Mouse (Mus musculus) stomach, embryonic 16.5 days (tissue): ENCODE data around the gene Hsd3b6. TPM values are rescaled to one million over a fixed set of nuclear protein-coding genes. Genes with fewer than 3 reads are reported as not detected.

Experiments used
- ATAC-seq: fragments of 200-750 bp; cut with Nextera tagmentation; 2 replicates; pipeline ENCODE4 v1.8.0; 2017; ENCODE audit warnings: moderate number of reproducible peaks, moderate TSS enrichment; ENCODE audit not compliant: insufficient read depth, low FRiP score
- H3K27ac ChIP-seq: fragments of 300-500 bp; sonication (generic); 2 replicates; pipeline ENCODE4 v1.5.1; 2014; ENCODE audit warnings: low read length
- H3K27me3 ChIP-seq: fragments of 300-500 bp; sonication (generic); 2 replicates; pipeline ENCODE4 v1.6.1; 2014; ENCODE audit warnings: low read length, control low read depth, mixed read lengths; ENCODE audit not compliant: control insufficient read depth, insufficient read depth
- H3K36me3 ChIP-seq: fragments of 300-500 bp; sonication (generic); 2 replicates; pipeline ENCODE4 v1.6.1; 2014; ENCODE audit warnings: low read length; ENCODE audit not compliant: control insufficient read depth, insufficient read depth
- H3K4me1 ChIP-seq: fragments of 300-500 bp; sonication (generic); 2 replicates; pipeline ENCODE4 v1.6.1; 2014; ENCODE audit warnings: low read length, control low read depth, mixed read lengths; ENCODE audit not compliant: control insufficient read depth, insufficient read depth
- H3K4me2 ChIP-seq: fragments of 300-500 bp; sonication (generic); 2 replicates; pipeline ENCODE4 v1.6.1; 2014; ENCODE audit warnings: low read depth, low read length, mixed read lengths
- H3K4me3 ChIP-seq: fragments of 300-500 bp; sonication (generic); replicated peaks from 2 replicates; pipeline ENCODE4 v1.5.1; 2014; ENCODE audit warnings: mild to moderate bottlenecking, low read length
- H3K9ac ChIP-seq: fragments of 300-500 bp; sonication (generic); 2 replicates; pipeline ENCODE4 v1.6.1; 2014; ENCODE audit warnings: low read length
- H3K9me3 ChIP-seq: fragments of 300-500 bp; sonication (generic); replicated peaks from 2 replicates; pipeline ENCODE4 v1.6.1; 2016; ENCODE audit warnings: low read length, control low read depth; ENCODE audit not compliant: control insufficient read depth
- WGBS: fragments of 180-500 bp; shearing (Covaris S2); extraction: QIAGEN DNeasy Blood & Tissue Kit; methylation state at CpG from one replicate; pipeline ENCODE4 v1.1.7; 2014; 5-methylcytosine and 5-hydroxymethylcytosine counted together
- polyA plus RNA-seq: library from polyadenylated mRNA; unstranded; fragments of >200 nt; fragmentation: Nextera tagmentation; extraction: Ambion mirVana; gene quantifications from 2 replicates; pipeline ENCODE4 v1.2.1, GENCODE M21; 2015

Hsd3b6 gene
- polyA plus RNA-seq = 0.12 and 1.0 TPM in 2 replicates

GRCm38 (mm10) chr3:98814101-98814670 lies at the start of gene Hsd3b6:
TSS of gene Hsd3b6 (minus strand) at chr3:98814443.
- Histone ChIP-seq H3K9me3 (no peaks in the 10 kb centered on the region), H3K27ac (no peak within 1 kb of the TSS), H3K4me1 (no peaks in the 10 kb centered on the region), H3K4me2 (no peak within 1 kb of the TSS), H3K4me3 (no peak within 1 kb of the TSS), H3K27me3 (no peaks in the 10 kb centered on the region), H3K9ac (no peak within 1 kb of the TSS), H3K36me3 (no peaks in the 10 kb centered on the region)
- ATAC-seq = no peak
- 65% methylated on average over 6 of the region's 6 CpGs for WGBS

- H3K9me3 ChIP-seq = no peaks in the 10 kb centered on the region
- 97% methylated on average over 1 of the region's 1 CpGs for WGBS
- H3K27me3 ChIP-seq = no peaks in the 10 kb centered on the region
- H3K4me1 ChIP-seq = no peaks in the 10 kb centered on the region
- H3K9ac ChIP-seq = no peak overlapping the region
- H3K27ac ChIP-seq = no peak overlapping the region
- ATAC-seq = no peak
- no peak overlapping the region for H3K4me3 ChIP-seq
- no peaks in the 10 kb centered on the region for H3K36me3 ChIP-seq
- H3K4me2 ChIP-seq = no peak overlapping the region
Observed at GRCm38 (mm10) chr3:98862800-98863199, 48.6 kb upstream of the Hsd3b6 start.

GRCm38 (mm10) chr3:98859576-98859975 lies 45.3 kb upstream of the Hsd3b6 start, which contains the start of gene Hsd3b1:
TSS of gene Hsd3b1 (minus strand) at chr3:98859794.
- WGBS = 78% methylated on average over 3 of the region's 3 CpGs
- H3K4me3 ChIP-seq = no peak within 1 kb of the TSS

GRCm38 (mm10) chr3:98858051-98858450 lies 43.8 kb upstream of the Hsd3b6 start:
- ATAC-seq = no peak
- WGBS = 53% methylated on average over 2 of the region's 2 CpGs

More at GRCm38 (mm10) chr3:98859576-98859975, 45.3 kb upstream of the Hsd3b6 start, which contains the start of gene Hsd3b1:
- no peaks in the 10 kb centered on the region for H3K9me3 ChIP-seq
- no peaks in the 10 kb centered on the region for H3K4me1 ChIP-seq
- no peak within 1 kb of the TSS for H3K4me2 ChIP-seq
- no peak within 1 kb of the TSS for H3K9ac ChIP-seq
- H3K36me3 ChIP-seq = no peaks in the 10 kb centered on the region
- no peak within 1 kb of the TSS for H3K27ac ChIP-seq
- H3K27me3 ChIP-seq = no peaks in the 10 kb centered on the region
- no peak for ATAC-seq

GRCm38 (mm10) chr3:98856892-98857291 lies 42.6 kb upstream of the Hsd3b6 start:
- H3K27ac ChIP-seq = no peak overlapping the region
- no peaks in the 10 kb centered on the region for H3K9me3 ChIP-seq
- no peaks in the 10 kb centered on the region for H3K4me1 ChIP-seq
- no peaks in the 10 kb centered on the region for H3K36me3 ChIP-seq
- no peak for ATAC-seq
- no peak overlapping the region for H3K4me2 ChIP-seq
- no peak overlapping the region for H3K4me3 ChIP-seq
- no peaks in the 10 kb centered on the region for H3K27me3 ChIP-seq
- 29% methylated on average over 1 of the region's 1 CpGs for WGBS
- no peak overlapping the region for H3K9ac ChIP-seq

More at GRCm38 (mm10) chr3:98858051-98858450, 43.8 kb upstream of the Hsd3b6 start:
- H3K4me2 ChIP-seq = no peak overlapping the region
- H3K27ac ChIP-seq = no peak overlapping the region
- no peak overlapping the region for H3K4me3 ChIP-seq
- no peak overlapping the region for H3K9ac ChIP-seq
- H3K36me3 ChIP-seq = no peaks in the 10 kb centered on the region
- H3K4me1 ChIP-seq = no peaks in the 10 kb centered on the region
- H3K9me3 ChIP-seq = no peaks in the 10 kb centered on the region
- no peaks in the 10 kb centered on the region for H3K27me3 ChIP-seq

- Histone ChIP-seq H3K27me3 (no peaks in the 10 kb centered on the region), H3K9me3 (no peaks in the 10 kb centered on the region), H3K4me3 (no peak overlapping the region), H3K9ac (no peak overlapping the region), H3K4me2 (no peak overlapping the region), H3K27ac (no peak overlapping the region), H3K4me1 (no peaks in the 10 kb centered on the region), H3K36me3 (no peaks in the 10 kb centered on the region)
- 64% methylated on average over 3 of the region's 3 CpGs for WGBS
- ATAC-seq = no peak
Observed at GRCm38 (mm10) chr3:98855160-98855559, 40.9 kb upstream of the Hsd3b6 start.

GRCm38 (mm10) chr3:98853685-98854084 lies 39.4 kb upstream of the Hsd3b6 start:
- no peak overlapping the region for H3K4me3 ChIP-seq
- H3K4me1 ChIP-seq = no peaks in the 10 kb centered on the region
- H3K27ac ChIP-seq = no peak overlapping the region
- H3K36me3 ChIP-seq = no peaks in the 10 kb centered on the region
- H3K4me2 ChIP-seq = no peak overlapping the region
- H3K9me3 ChIP-seq = no peaks in the 10 kb centered on the region
- no peak for ATAC-seq
- no peaks in the 10 kb centered on the region for H3K27me3 ChIP-seq
- 20% methylated on average over 1 of the region's 1 CpGs for WGBS
- no peak overlapping the region for H3K9ac ChIP-seq

GRCm38 (mm10) chr3:98853051-98853450 lies 38.8 kb upstream of the Hsd3b6 start:
- no peak for ATAC-seq
- Histone ChIP-seq H3K4me1 (no peaks in the 10 kb centered on the region), H3K9ac (no peak overlapping the region), H3K4me2 (no peak overlapping the region), H3K27ac (no peak overlapping the region), H3K27me3 (no peaks in the 10 kb centered on the region), H3K9me3 (no peaks in the 10 kb centered on the region), H3K4me3 (no peak overlapping the region), H3K36me3 (no peaks in the 10 kb centered on the region)
- WGBS = 89% methylated on average over 3 of the region's 3 CpGs

GRCm38 (mm10) chr3:98852631-98853030 lies 38.4 kb upstream of the Hsd3b6 start:
- Histone ChIP-seq H3K4me3 (no peak overlapping the region), H3K4me2 (no peak overlapping the region), H3K27ac (no peak overlapping the region), H3K36me3 (no peaks in the 10 kb centered on the region), H3K9me3 (no peaks in the 10 kb centered on the region), H3K27me3 (no peaks in the 10 kb centered on the region), H3K4me1 (no peaks in the 10 kb centered on the region), H3K9ac (no peak overlapping the region)
- no peak for ATAC-seq
- 84% methylated on average over 6 of the region's 6 CpGs for WGBS
